Mouse (Mus musculus): ENCODE results near the gene Fndc9.

Gene Fndc9

DNA sequence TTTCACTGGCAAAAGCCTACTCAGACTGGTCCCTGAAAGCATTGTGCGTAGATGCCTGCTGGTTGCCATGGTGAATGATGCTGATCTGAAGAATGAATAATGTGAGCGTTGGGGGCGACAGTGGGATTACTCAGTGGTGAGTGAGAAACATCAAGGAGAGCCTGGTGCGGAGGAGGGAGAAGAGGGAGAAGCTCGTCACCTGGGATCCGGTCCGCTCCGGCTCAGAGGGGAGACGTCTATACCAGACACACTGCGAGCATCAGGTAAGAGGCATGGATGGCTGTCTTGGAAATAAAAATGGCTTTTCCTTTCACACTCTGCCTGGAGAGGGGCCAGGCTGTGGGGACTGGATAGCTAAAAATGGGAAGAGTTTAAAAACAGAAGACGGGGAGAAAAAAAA is at the start of gene Fndc9:
Gene Fndc9, plus strand, starts transcription at position 198 of the 400 bp plus-strand sequence.
- DNase-seq: no peak

DNA sequence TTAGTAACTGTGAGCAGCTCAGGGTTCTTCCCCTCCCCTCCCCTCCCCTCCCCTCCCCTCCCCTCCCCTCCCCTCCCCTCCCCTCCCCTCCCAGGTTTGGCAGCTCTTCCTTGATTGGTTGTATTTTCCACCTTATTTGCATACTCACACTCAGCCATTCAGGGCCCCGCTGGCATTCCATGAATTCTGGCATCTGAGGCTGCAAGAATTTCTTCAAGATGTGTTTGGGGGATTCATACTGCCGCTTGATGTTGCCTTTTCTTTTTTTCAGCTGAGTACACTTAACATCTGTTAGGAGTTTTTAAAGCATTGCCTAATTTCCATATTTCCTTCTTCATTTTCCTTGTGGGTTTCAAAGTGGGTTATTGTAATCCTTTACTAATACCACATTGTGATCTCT is 47.0 kb upstream of the Fndc9 start:
- DNase-seq: no peak

GRCm38 (mm10) chr11:46194175-46194574 is 41.2 kb upstream of the Fndc9 start:
- peak; percentile 40 for DNase-seq

DNA sequence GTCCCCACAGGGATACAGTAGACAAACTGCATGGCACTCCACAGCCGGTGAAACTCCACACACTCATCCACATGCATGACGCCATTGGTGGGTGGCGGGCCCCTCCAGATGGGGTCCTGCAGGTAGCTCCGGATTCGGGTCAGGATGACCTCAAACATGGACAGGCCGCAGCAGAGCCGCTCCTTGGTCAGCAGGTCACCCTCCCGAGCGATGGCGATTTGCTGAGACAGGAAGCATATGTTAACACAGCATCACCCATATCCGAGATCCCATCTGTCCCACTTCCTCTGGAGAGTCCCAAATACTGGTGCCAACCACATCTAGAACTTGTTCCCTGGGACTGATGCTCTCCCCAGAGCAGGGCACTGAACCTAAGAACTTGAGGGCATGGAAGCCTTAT is 34.7 kb upstream of the Fndc9 start:
- no peak for DNase-seq

GRCm38 (mm10) chr11:46201636-46202546 is 33.4 kb upstream of the Fndc9 start:
- no peak for DNase-seq

DNA sequence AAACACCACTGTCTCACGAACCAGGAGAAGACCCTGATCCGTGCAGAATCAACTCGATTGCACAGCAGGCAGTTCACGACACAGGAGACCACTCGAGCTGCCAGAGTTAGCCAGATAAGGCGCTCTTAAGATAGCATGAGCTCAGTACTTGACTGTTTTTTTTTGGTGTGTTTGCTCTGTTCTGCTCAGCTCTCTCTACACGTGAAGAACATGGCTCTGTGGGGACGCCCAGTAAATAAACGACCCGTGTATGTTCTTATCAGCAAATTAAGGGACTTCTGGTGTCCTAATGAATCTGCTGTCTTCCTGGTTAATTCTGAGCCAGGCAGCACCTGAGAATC is 32.8 kb upstream of the Fndc9 start:
- DNase-seq: no peak

- peak; percentile 41 for DNase-seq
These were observed 30.5 kb upstream of the Fndc9 start for GRCm38 (mm10) chr11:46204841-46205240.

- no peak for DNase-seq
These were observed 29.5 kb upstream of the Fndc9 start for GRCm38 (mm10) chr11:46205639-46206409.

GRCm38 (mm10) chr11:46209884-46210283 is 25.4 kb upstream of the Fndc9 start:
- DNase-seq: peak; percentile 41

DNA sequence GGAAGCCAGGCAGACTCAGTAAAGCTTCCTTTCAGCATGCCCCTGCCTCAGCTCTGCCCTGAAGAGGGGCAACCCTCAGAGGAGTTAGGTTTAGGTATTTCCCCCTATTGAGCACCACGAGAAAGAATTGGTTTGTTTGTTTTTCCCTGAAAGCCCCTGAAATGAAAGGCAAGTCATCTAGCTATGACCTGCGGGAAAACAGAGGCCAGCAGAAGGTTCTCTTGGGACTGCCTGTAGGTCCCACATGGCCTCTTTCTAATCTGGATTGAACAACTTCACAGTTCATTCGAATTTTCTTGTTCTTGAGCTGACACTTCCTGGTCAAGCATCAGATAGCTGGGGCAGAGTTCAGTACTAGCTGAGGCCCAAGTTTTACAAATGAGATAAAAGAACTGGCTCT is 23.5 kb upstream of the Fndc9 start:
- no peak for DNase-seq

DNA sequence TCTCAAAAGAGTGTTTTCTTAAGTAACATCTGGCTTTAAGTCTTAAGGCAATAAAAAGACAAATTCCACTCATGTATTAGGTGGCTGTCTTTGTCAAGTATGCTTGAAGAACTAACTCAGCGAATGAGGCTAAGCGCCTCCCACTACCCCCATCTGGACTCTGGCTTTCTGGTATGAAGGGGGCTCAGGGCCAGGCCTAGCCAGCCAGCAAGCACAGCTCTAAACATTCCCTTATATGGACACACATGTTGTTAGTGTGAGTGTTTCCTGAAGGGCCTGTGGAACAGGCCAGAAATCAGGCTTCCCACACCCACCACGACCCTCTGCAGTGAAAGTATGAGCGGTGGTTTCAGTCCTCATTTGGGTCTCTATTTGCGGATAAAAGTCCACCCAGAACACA is 21.5 kb upstream of the Fndc9 start:
- DNase-seq: no peak

DNA sequence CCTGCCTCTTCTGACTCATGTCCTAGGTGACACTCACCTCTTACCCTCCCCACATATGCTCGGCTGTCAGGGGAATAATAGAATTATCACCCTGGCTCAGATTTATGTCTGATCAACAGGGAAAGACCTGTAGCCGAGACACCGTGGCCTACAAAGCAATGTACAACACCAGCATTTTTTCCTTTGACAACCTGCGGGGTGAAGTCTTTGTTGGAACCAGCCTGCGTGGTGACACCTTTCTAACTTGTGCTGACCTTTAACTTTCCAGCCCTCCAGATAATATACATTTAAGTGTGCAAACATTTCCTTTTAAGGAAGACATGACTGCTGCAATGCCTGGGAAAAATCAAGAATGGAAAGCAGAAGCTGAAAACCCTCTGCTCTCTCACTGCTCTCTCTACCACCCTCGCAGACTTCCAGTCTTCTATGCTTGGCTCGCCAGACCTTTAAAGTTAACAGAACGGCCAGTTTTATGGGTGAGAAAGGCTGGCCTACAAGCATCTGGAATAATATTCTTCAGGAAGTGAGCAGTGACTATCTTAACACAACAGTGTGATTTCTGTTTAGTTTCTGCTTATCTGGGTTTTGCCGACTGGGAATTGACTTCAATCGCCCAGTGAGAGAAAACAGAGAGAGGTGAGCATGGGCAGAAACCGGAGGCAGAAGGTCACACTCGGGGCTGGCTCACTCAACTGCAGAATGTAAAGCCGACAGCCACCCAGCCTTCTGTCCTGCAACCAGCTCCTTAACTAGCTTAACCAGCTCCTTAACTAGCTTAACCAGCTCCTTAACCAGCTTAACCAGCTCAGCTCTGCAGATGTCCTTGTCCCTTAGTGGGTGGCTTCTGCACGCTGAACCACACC is 20.7 kb upstream of the Fndc9 start:
- no peak for DNase-seq

GRCm38 (mm10) chr11:46215354-46215753 is 20.0 kb upstream of the Fndc9 start:
- peak; percentile 40 for DNase-seq

GRCm38 (mm10) chr11:46216669-46217068 is 18.7 kb upstream of the Fndc9 start:
- DNase-seq: no peak

DNA sequence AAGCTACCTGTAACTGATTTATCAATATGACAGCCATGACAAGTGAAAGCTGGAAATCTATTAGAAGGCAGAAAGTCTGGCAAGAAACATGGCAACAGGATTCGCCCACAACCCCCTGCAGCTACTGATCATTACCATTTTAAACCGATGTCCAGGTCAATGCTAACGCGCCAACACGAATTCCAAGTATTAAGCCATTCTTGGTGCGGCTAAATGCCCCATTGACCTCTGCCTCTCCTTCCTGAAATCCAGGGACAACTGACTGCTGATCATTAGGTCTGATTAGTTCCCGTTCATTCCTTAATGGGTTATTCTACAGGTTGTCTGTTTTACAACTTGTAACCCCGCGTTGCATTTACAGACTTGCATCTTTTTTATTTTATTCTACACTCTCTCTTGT is 17.6 kb upstream of the Fndc9 start:
- no peak for DNase-seq

GRCm38 (mm10) chr11:46218584-46218983 is 16.7 kb upstream of the Fndc9 start:
- DNase-seq: no peak

DNA sequence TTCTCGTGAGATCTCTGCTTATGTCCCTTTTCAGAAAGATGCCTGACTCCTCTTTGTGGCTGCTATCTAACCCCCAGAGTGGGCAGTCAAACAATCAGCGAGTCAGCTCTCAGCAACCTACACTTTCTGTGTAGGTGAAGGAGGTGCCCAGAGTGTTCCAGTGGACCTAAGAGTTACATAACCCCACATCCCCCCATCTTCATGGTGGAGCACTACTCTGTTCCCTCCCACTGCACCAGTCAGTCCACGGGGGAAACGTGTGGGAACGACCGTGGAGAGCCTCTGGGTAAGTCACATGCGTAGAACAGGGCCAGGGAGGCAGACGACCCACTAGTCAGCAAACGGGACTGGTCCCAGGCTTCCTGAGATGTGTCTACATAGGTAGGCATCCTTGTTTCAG is 16.0 kb upstream of the Fndc9 start:
- no peak for DNase-seq

- DNase-seq: no peak
These were observed 15.1 kb upstream of the Fndc9 start for GRCm38 (mm10) chr11:46220211-46220610.

DNA sequence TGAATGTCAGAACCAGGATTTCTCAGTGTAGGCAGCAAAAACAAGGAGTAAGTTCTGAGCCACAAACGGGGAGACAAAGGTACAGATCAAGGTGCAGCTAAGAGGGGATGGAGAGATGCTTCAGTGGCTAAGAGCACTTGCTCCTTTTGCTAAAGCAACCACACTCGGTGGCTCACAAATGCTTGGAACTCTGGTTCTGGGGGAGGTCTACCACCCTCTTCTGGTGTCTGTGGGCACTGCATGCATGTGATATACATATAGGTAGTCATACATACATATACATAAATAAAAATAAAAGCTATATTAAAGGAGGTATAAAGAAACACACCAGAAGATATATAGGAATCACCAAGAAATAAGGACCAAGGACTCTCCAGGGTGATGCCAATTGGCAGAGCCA is 11.8 kb upstream of the Fndc9 start:
- DNase-seq: no peak

GRCm38 (mm10) chr11:46225345-46225744 is 10.0 kb upstream of the Fndc9 start:
- no peak for DNase-seq

DNA sequence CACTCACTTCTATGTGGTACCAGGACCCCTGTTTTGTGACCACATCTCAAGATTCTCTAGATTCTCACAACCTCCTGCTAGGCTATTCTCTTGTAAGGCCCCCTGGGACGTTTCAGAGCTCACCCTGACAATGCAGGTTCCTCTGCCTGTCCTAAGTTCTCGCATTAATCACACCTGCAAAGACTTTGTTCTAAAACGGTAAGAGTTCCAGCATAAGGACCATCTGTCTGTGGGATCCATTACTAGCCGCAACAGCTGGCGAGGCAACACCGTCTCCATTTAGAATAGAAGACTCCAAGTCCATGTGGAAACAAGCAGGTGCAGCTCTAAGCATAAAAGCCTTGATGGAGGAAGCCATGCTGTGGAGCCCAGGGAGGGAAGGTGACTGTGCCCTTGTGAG is 5.1 kb upstream of the Fndc9 start:
- no peak for DNase-seq

GRCm38 (mm10) chr11:46232803-46233202 is 2.5 kb upstream of the Fndc9 start:
- no peak for DNase-seq

DNA sequence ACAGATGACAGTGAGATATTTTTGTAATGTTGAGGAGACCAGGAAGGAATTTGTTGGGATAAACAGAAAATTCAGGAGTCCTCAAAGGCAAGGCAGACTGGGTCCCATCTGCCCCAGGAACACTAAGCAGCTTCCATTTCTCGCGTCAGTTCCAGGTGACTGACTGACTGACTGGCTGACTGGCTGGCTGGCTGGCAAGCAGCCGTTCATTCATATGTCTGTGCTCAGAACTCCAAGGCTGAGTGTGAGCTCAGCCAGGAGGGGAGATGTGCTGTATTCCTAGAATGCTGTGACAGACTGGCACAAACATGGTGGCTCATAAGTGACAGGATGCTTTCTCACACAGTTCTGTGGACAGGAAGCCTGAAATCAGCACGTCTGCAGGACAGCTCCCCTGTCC is 1.4 kb upstream of the Fndc9 start:
- no peak for DNase-seq

Data from kidney, adult 11 months (tissue).